Mouse (Mus musculus) fat pad, adult 2 months (tissue): ENCODE measurements around the gene Scaf8.
"Not testable (repeated sequence)": the region's sequence is repeated elsewhere in the genome, so short reads cannot be mapped to it uniquely, and the experiment has no call there.

Source experiments
- DNase-seq: peaks from one replicate; pipeline ENCODE4 v3.0.0-alpha.2; 2011; ENCODE audit warnings: low read depth, low spot score; ENCODE audit errors: extremely low read depth

Scaf8 gene

DNA sequence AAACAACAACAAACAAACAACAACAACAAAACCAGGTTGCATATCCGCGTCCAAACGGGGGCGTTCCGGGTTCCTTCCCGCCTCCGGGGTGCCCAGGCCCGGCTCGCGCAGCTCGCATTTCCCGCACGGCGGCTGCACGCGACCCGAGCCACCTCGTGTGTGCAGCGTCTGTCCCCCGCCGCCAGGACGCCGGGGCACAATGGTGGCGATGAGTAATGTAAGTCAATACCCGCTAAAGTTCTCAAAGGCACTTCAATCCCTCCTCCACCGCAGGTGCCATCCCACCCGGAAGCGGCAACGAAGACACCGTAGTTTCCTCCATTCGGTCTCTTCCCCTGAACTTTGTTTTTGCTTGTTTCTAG is 433 bp upstream of the Scaf8 start:
- DNase-seq = no peak

DNA sequence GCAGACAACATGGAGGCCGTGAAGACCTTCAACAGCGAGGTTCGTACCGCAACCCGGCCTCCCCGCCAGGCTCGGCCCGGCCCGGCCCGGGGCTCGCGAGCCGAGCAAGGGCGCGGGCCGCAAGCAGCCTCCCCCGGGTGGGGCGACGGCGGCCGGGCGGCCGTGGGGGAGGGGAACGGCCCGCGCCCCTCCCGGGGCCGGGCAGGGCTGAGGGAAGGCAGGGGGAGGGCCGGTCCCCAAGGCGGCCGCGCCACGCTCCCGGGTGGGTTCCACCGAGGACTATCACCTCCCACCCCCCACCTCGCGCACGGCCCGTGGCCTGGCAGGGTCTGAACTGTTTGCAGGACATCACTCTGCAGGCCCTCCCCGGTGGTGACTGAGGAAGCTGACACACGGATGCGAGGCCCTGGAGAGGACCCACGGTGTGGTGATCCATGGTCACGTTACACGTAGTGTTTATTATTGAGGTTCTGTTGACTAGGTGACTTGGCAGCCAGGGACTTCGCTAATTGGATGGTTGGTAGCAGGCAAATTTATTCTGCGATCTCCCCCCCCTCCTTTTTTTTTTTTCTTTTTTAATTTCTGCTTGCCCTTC is 705 bp downstream of the Scaf8 start:
- no peak for DNase-seq

DNA sequence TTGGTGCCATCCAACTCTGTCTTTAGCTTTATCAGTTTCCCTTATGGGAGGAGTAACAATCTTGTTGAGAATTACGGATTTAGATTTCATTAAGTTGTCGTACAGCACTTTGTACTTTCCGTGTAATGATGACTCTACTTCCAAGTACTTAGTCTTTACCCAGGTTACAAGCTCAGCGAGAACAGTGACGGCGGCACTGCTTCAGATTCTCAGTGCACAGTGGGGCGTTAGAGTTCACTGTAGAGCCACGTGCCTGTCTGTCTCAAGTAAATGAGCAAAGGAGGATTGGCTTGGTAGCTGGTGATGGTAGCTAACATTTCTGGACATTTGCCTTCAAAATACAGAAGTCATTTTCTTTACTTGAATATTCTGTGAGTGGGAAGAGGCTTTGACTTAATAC is 6.2 kb downstream of the Scaf8 start:
- DNase-seq = not testable (repeated sequence)

DNA sequence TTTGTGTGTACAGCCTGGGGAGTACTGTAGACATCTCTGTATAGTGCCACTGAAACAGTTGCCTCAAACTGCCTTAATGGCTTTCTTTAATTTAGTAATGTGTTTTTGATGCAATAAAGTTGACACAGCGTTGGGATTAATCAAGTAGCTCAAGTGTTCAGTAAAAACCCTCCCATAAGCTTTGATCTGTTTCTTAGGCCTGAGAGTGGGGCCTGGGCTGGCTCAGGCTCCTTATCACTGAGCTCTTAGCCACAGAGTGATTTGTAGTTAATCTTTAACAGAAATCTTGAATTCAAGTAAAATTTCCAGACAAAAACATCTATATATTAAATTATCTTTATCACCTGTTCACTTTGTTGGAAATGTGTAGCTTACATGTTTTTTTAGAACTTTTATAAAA is 8.8 kb downstream of the Scaf8 start:
- not testable (repeated sequence) for DNase-seq

DNA sequence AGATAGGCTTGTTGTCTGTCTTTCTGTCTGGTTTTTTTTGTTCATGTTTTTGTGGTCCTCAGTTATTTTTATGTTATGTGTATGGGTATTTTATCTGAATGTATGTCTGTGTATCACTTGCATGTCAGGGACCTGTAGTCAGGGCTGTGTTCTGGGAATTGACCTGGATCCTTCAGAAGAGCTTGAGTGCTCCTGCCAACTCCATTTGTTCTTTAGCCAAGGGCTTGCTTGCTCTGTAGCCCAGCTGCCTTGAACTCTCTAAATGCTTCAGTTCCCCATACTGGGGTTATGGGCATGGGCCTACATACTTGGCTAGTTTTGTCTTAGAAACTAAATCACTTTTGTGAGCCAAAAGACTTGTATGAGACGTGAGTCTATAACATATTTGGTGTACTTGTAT is 13.9 kb downstream of the Scaf8 start:
- DNase-seq = no peak

DNA sequence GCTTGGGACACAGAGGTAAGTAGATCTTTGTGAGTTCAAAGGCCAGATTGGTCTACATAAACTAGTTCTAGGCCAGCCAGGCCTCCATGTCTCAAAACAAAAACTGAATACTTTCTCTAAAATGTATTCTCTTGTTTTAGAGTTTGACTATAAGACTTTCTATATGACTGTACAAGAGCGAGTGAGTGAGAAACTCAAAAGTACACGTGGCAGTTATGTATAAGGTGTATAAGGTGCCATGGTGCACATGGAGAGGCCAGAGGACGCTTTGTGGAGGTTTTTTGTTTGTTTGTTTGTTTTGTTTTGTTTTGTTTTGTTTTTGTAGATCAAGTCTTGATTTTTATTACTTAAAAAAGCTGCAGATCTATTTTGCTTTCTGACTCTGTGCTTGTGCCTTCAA is 15.0 kb downstream of the Scaf8 start:
- no peak for DNase-seq

DNA sequence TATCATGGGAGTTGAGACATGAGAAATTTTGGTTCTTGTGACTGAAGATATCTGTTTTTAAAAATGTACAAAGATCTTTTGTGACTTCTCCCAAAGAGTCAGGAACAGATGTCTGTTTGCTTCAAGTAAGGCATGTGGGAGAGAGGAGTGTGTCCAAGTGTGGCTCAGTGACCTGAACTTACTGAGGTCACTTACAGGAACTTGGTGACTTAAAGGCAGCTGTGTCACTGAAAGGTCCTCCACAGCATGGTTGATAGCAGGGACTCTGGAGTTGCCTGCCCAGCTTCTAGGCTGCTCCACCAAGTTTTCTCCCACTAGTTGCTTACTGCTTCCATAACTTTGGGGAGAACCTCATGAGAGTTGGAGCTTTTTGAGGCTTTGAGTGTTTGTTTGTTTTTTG is 20.6 kb downstream of the Scaf8 start:
- DNase-seq = no peak

DNA sequence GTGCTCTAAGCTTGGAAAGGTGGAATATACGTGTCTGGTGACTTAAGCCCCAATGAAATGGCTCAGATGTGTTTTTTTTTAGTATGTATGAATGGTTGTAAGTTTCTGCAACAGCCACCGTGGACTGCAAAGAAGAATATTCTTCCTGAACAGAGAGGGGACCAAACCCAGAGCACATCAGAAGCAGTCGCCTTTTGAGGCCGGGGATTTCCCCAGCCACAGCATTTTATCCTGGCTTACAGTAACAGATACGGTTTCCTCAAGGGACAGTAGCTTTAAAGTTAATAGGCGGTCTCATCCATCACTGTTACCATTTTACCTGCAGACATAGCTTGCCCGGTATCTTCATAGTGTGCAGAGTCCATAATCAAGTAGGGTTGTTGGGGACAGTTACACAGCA is 21.4 kb downstream of the Scaf8 start:
- DNase-seq = no peak

DNA sequence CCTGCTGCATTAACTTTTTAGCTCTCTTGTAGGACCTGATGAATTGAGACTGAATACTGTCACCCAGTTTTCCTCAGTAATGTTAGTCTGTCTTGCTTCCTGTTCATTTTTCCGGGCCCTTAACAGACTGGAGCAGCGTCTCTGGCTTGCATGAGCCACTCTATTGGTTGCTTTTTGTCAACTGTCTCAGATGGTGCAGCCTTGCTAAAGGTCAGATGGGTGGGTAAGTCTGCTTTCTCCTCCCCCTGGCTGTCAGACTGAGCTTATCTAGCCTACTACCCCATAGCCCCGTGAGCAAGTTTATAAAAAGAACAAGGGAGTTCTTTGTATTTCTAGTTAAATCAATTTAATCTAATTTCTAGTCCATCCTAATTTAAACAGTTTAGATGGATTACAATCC is 23.6 kb downstream of the Scaf8 start:
- DNase-seq = no peak

DNA sequence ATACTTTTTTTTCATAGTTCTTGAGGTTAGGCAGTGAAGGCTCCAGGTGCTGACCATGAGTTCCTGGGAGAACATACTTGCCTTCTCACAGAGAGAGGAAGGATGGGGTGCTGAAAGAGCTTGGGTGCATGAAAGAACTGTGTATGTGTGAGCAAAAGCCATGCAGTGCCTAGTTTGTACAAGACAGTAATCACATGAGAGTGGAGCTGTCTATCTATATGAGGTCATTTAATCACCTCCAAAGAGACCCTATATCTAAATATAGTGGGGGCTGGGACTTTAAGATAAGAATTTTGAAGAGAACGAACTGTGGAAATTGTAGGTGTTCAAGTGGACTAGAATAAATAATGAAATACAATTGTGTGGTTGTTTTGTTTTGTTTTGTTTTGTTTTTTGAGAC is 25.3 kb downstream of the Scaf8 start:
- no peak for DNase-seq

DNA sequence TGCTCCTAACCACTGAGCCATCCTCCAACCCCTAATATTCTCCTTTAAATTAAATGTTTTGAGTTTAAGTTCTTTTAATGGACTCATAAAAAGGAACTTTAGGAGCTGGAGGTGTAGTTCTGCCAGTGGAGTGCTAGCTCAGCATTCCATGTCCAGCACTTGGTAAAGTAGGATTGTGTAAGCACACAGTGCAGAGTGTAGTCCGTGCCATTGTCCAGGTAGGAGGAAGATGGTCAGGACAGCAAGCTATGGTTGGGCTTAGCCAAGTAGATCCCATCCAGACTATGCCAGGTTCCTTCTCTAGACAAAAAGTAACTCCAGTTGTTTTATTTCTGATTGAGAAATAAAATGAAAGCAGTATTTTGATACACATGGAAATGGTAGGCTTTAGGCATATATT is 34.1 kb downstream of the Scaf8 start:
- no peak for DNase-seq

DNA sequence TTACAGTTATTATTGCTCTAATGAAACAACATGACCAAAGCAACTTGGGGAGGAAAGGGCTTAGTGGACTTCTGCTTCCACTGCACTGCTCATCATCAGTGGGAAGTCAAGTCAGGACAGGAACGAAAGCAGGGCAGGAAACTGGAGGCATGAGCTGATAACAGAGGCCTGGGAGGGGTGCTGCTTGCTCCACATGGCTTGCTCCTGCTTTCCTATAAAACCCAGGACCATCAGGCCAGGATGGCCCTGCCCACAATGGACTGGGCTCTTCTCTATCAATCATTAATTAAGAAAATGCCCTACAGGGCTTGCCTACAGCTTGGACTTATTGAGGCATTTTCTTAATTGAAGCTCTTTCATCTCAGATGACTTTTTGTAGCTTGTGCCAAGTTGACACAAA is 34.8 kb downstream of the Scaf8 start:
- no peak for DNase-seq

DNA sequence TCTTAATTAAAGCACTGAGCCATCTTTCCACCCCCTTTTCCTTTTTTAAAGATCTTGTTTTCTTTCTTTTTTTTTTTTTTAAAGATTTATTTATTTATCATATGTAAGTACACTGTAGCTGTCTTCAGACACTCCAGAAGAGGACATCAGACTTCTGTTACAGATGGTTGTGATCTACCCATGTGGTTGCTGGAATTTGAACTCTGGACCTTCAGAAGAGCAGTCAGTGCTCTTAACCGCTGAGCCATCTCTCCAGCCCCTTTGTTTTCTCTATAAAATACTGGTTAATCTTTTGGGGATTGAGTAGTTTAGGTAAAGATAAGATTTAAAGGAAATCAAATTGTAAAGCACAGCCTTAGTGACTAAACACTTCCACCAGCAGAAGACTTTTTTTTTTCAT is 35.9 kb downstream of the Scaf8 start:
- DNase-seq = not testable (repeated sequence)

DNA sequence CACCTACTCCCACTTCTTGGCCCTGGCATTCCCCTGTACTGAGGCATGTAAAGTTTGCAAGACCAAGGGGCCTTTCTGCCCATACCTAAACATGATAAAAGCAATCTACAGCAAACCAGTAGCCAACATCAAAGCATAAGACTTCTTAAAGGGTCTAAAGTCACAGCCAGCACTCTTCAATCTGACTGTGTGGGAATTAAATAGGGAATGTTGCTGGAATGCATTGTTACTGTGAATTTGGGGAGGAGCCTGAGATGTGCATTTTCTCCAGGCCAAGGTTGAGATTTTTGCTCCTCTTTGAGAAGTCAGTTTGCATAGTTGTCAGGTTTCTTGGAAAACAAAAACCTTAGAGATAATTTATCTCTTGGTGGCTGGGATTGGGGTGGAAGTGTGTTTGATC is 36.4 kb downstream of the Scaf8 start:
- no peak for DNase-seq

DNA sequence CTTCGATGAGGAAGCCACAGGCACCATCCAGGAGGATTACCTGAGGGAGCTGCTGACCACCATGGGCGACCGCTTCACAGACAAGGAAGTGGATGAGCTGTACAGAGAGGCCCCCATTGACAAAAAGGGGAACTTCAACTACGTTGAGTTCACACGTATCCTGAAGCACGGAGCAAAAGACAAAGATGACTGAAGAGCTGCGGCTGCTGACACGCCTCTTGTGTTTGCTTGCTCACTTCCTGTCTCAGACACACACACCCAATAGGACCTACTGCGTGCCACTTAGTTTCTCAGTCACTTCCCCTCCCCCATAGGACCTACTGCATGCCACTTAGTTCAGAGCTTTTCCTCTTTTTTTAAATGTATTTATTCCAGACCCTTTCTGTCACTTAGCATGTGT is 41.4 kb downstream of the Scaf8 start:
- DNase-seq = not testable (repeated sequence)

DNA sequence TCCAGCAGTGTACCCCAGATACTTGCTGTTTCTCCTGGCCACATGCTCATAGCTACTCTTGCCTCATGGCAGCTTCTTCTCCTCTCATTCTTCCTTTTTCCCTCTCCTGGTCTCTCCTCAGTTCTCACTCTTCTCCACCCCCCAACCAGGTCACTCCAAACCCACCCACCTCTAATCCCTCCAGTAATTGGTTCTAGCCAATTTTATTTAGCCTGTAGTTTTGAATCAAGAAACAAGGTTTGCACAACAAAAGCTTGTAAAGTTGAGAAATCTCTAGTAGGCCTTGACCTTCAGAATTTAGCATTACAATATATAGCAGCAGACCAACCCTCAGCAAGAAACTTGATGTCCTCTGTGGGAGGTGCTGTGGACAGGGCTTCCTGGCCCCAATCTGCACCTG is 42.2 kb downstream of the Scaf8 start:
- DNase-seq = no peak

DNA sequence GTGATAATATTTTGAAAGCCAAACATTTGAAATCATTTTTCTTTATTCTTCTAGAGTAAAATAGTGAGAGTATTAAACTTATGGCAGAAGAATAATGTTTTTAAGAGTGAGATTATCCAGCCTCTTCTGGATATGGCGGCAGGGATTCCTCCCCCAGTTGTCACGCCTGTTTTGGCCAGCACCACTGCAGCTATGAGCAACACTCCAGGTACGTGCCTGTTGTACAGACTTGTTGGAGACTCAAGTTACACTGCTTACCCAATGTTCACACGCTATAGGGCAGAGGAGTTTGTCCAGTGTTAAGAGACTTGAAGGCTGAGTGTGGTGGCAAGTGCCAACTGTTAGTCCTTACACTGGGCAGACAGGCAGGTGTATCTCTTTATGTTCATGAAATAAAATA is 48.1 kb downstream of the Scaf8 start:
- peak; percentile 94 for DNase-seq

DNA sequence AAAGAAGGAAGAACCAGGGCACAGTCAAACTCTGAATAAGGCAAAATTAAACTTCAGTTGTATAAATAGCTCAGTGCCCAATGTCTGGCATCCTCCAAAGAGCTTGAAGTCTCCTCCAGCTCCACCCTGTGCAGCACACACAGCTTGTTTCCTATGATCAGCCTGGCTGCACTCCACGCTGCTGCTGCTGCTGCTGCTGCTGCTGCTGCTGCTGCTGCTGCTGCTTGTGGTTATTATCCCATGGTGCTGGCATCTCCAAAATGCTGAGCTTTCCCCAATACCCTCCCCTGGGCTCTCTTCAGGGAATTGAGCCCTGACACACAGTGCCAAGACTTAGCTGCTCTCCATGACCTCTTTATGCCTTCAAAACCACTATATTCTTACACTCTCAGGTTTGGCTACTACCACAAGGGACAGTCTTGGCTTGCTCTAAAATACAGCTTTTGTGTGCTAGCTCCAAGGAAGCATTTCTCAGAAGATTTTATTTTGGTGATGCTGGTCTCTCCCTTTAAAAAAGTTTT is 65.7 kb downstream of the Scaf8 start:
- DNase-seq = not testable (repeated sequence)

DNA sequence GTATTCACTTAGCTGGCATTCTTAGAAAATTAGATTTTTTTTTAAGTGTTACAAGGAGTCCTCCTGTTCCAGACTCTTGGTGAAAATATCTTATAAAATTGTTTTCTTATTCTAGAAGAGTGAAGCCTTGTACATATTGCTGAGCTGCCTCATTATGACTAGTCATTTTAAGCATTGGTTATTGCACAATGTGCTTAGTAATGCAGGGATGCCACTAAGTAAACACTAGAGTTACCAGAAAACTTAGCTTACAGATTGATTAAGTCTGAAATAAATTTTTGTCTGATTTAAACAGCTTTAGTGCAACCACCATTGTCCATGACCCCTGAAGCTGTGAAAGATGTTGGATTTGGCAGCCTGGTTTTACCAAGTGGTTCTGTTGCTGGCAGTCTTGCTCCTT is 80.7 kb downstream of the Scaf8 start:
- not testable (repeated sequence) for DNase-seq

DNA sequence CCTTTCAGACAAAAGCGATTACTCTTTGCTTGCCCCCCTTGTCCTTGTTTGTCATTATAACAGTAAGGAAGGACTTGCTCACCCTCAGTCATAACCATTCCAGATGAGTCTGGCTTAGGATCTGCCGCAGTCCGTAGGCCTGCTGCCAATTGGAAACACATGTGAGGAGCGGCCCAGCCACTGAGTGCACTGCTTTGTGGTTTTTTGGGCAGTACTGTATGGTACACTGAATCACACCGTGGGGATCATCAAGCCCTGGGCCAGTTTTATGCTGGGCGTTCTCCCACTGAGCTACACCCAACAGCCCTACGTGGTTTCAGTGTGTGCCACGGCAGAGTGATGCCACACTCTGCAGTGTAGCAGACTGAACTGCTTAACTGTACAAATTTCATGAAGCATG is 85.6 kb downstream of the Scaf8 start:
- no peak for DNase-seq

DNA sequence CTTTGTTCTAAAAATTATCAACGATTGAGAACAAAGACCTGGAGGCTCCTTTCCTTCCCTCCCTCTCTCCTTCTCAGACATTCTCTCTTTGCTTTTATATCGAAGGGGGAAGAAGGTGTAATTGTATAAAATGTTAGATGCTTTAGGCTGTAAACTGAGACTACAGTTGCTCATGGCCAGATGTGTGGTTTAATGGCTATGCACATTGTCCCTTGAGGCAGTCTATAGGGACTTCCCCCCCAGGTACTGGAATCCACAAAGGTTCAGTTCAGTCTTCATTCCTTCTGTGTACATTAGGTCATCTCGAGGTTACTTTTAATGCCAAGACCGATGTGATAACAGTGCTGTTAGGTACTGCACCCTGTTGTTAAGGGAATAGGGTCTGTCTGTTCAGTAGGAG is 89.1 kb downstream of the Scaf8 start:
- DNase-seq = no peak

DNA sequence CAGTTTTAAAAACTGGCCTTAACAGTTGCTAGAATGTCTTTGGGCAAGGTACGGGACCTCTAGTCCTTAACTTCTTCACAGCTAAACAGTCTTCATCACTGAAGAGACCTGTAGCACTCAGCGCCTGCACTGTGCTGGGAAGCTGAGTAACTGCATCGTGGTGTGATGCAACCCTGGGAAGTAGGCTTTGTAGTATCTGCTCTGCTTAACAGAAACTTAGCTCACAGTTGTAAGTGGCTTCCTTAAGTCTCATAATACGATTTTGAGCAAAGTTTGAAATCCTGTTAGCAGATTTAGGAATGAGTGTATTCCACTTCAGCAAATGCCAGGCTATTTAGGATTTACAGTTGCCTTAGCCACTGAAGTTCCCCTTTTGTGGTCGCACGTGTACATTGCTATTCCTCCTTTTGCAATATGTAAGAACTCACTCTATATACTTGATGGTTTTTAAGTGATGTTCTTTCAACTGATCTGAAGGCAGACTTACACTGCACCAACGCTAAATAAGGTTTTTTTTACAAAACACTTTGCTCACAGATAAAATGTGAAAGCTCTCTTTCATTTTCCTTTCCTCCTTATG is 90.1 kb downstream of the Scaf8 start:
- no peak for DNase-seq
